ENCODE assay signal across 16 mouse cellular contexts in the genomic region with DNA sequence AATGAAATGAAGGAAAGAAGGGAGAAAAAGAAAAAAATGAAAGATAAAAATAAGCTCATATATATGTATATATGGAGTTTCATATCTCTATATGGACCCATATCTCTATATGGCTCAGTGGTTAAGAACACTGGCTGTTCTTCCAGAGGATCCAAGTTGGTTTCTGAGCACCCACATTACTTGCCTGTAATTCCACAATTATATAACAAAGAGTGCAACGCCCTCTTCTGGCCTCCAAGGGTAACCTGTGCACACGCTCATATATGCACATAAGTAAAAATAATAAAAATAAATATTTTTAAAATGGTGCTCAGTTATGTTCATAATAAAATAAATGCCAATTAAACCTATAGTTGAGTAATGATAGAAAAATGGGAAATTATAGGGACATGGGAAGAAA. TPM values are rescaled to one million over a fixed set of nuclear protein-coding genes. Genes with fewer than 3 reads are reported as not detected.
A peak's percentile ranks its signal among the peaks of the same experiment; 100 is the strongest.
DNase-seq lines count a peak whose midpoint lies in the region; ATAC-seq and TF ChIP-seq lines count a peak whose summit lies in the region.
"Had no signal": no experiment of that assay in that cellular context is flagged by ENCODE, and none has a peak within 500 bp of the region (broad histone marks: within the 10 kb centered on the region; RNA-seq: fewer than 3 reads in every experiment).

No protein-coding gene starts in this region.

- H3K36me3 ChIP-seq in liver, postnatal 0 days (replicated peaks; ENCODE audit: insufficient read depth, low read length): no peaks in the 10 kb centered on the region
- no peaks in the 10 kb centered on the region for H3K36me3 ChIP-seq in liver, embryonic 12.5 days
- peaks cover 3% of the 10 kb centered on the region; the same call in 1 of the 2 replicates for H3K36me3 ChIP-seq in E14TG2a.4 (ENCODE audit: insufficient read depth, low read length)
- H3K36me3 ChIP-seq in splenic B cell, adult 2 months (ENCODE audit: control insufficient read depth, insufficient read depth, low read length, poor library complexity, severe bottlenecking): no peaks in the 10 kb centered on the region
- H3K36me3 ChIP-seq: forebrain, embryonic 10.5 days; heart, embryonic 15.5 days; hindbrain, embryonic 10.5 days; midbrain, embryonic 15.5 days had no signal

- H3K9ac ChIP-seq in liver, postnatal 0 days (replicated peaks): no peak overlapping the region
- no peak overlapping the region for H3K9ac ChIP-seq in liver, embryonic 12.5 days
- H3K9ac ChIP-seq: heart, embryonic 15.5 days; midbrain, embryonic 15.5 days had no signal

- 0 out of 2 replicates have a peak, but pooled peaks cover 2% of the 10 kb centered on the region for H3K4me1 ChIP-seq in liver, postnatal 0 days (ENCODE audit: insufficient read depth)
- peaks cover 20% of the 10 kb centered on the region for H3K4me1 ChIP-seq in liver, embryonic 12.5 days
- H3K4me1 ChIP-seq in E14TG2a.4 (replicated peaks; ENCODE audit: low read depth, low read length): peaks cover 56% of the 10 kb centered on the region

- no peaks in the 10 kb centered on the region for H3K27me3 ChIP-seq in liver, postnatal 0 days (ENCODE audit: insufficient read depth, low read length)
- 0 out of 2 replicates have a peak, but pooled peaks cover 4% of the 10 kb centered on the region for H3K27me3 ChIP-seq in liver, embryonic 12.5 days (replicated peaks)
- H3K27me3 ChIP-seq in E14TG2a.4 (ENCODE audit: insufficient read depth, low read length): no peaks in the 10 kb centered on the region
- no peaks in the 10 kb centered on the region for H3K27me3 ChIP-seq in splenic B cell, adult 2 months (ENCODE audit: control insufficient read depth, insufficient read depth, low read length, poor library complexity, severe bottlenecking)
- H3K27me3 ChIP-seq: heart, embryonic 15.5 days; midbrain, embryonic 15.5 days had no signal

- TF ChIP-seq CTCF in gastrocnemius, adult 2 months (IDR thresholded peaks at IDR 0.05): peak; percentile 47
- peak; percentile 40 for TF ChIP-seq CTCF in liver, postnatal 0 days (IDR thresholded peaks at IDR 0.05; ENCODE audit: low read depth)
- TF ChIP-seq CTCF in E14TG2a.4 (conservative IDR thresholded peaks at IDR 0.05; ENCODE audit: low read length): peak; percentile 56

- H3K27ac ChIP-seq in gastrocnemius, adult 2 months: no peak overlapping the region
- no peak overlapping the region for H3K27ac ChIP-seq in liver, postnatal 0 days (ENCODE audit: low read depth)
- no peak overlapping the region for H3K27ac ChIP-seq in liver, embryonic 12.5 days
- H3K27ac ChIP-seq: heart, embryonic 15.5 days; hindbrain, embryonic 10.5 days; midbrain, embryonic 15.5 days had no signal

- H3K4me3 ChIP-seq in gastrocnemius, adult 2 months: no peak overlapping the region
- no peak overlapping the region for H3K4me3 ChIP-seq in liver, postnatal 0 days (ENCODE audit: low read depth, low read length)
- H3K4me3 ChIP-seq in liver, embryonic 12.5 days: no peak overlapping the region
- peak overlapping the region; percentile 23; the same call in 1 of the 2 replicates for H3K4me3 ChIP-seq in E14TG2a.4 (replicated peaks; ENCODE audit: low read length)
- H3K4me3 ChIP-seq: forebrain, embryonic 10.5 days; heart, embryonic 15.5 days; hindbrain, embryonic 10.5 days; midbrain, embryonic 15.5 days had no signal

- DNase-seq in gastrocnemius, adult 2 months: no peak
- no peak for DNase-seq in gastrocnemius, adult 8-10 months (ENCODE audit: low spot score in 2 of 2)
- no peak for DNase-seq in liver, postnatal 0 days
- peak; percentile 24 for DNase-seq in splenic B cell, adult 2 months (ENCODE audit: low read depth, low spot score)
- DNase-seq: cerebellum, adult 2 months; left cerebral cortex, postnatal 4 days; lung, postnatal 4 days; right cerebral cortex, postnatal 4 days; thymus, postnatal 14 days had no signal

- no peak overlapping the region for H3K4me2 ChIP-seq in liver, postnatal 0 days (ENCODE audit: low read depth, low read length)
- no peak overlapping the region for H3K4me2 ChIP-seq in liver, embryonic 12.5 days
- H3K4me2 ChIP-seq: heart, embryonic 15.5 days; midbrain, embryonic 15.5 days had no signal

- H3K9me3 ChIP-seq in liver, postnatal 0 days (ENCODE audit: low read length): no peaks in the 10 kb centered on the region
- H3K9me3 ChIP-seq in liver, embryonic 12.5 days (replicated peaks): no peaks in the 10 kb centered on the region
- no peaks in the 10 kb centered on the region for H3K9me3 ChIP-seq in E14TG2a.4 (ENCODE audit: low read length)
- H3K9me3 ChIP-seq: forebrain, embryonic 10.5 days; heart, embryonic 15.5 days; hindbrain, embryonic 10.5 days; midbrain, embryonic 15.5 days had no signal

- ATAC-seq in liver, postnatal 0 days: no peak
- ATAC-seq in liver, embryonic 12.5 days: no peak
- ATAC-seq in inflammation-experienced regulatory T-cells, adult 6 months: no peak
- ATAC-seq: midbrain, embryonic 15.5 days had no signal

- intact Hi-C loops in gastrocnemius, adult 2 months (cut with DNase I): loop anchor here (5.0 kb wide), 2 partner anchors 82 to 282 kb away; no protein-coding TSS in a partner anchor

- TF ChIP-seq EP300 in liver, postnatal 0 days (IDR thresholded peaks at IDR 0.05; ENCODE audit: low read depth): no peak

- 72% methylated on average over 2 of the region's 2 CpGs for WGBS in liver, postnatal 0 days (ENCODE audit: insufficient replicate concordance)
- WGBS in liver, embryonic 12.5 days (ENCODE audit: insufficient replicate concordance): 76% methylated on average over 2 of the region's 2 CpGs

RNA-seq across cellular contexts. Expression of gene Ak3, which starts 11.9 kb away (rescaled TPM):
- 10 to 100 TPM; 38.1 to 54.4 TPM for total RNA-seq in gastrocnemius, adult 2 months (2021)
- total RNA-seq in gastrocnemius, adult 8-10 months (2022): 10 to 100 TPM; 32.4 to 42.5 (median 39.8) TPM
- 48.1 and 49.9 TPM in 2 replicates for polyA plus RNA-seq in liver, postnatal 0 days (2015; fragmentation: Nextera tagmentation; extraction: Ambion mirVana)
- 56.9 and 59.3 TPM in 2 replicates for polyA plus RNA-seq in liver, embryonic 12.5 days (2016; fragmentation: Nextera tagmentation; extraction: Ambion mirVana)
- 10 to 100 TPM; 13.7 to 24.2 (median 17.2) TPM for polyA plus RNA-seq in inflammation-experienced regulatory T-cells, adult 6 months (2017; shearing (Covaris generic))

RNA-seq across cellular contexts. Expression of gene Rcl1, which starts 41.5 kb away (rescaled TPM):
- total RNA-seq in gastrocnemius, adult 2 months (2021): 1 to 10 TPM; 6.5 to 7.7 TPM
- total RNA-seq in gastrocnemius, adult 8-10 months (2022): 1 to 10 TPM; 5.0 to 8.5 (median 6.9) TPM
- 78.3 and 79.2 TPM in 2 replicates for polyA plus RNA-seq in liver, postnatal 0 days (2015; fragmentation: Nextera tagmentation; extraction: Ambion mirVana)
- polyA plus RNA-seq in liver, embryonic 12.5 days (2016; fragmentation: Nextera tagmentation; extraction: Ambion mirVana): 81.1 and 83.7 TPM in 2 replicates
- 10 to 100 TPM; 21.7 to 27.0 (median 22.1) TPM for polyA plus RNA-seq in inflammation-experienced regulatory T-cells, adult 6 months (2017; shearing (Covaris generic))
